Mouse (Mus musculus): ENCODE results near the gene Cypt12. TPM values are rescaled to one million over a fixed set of nuclear protein-coding genes. Genes with fewer than 3 reads are reported as not detected.

The Cypt12 gene
- not detected for total RNA-seq (2021)

GRCm38 (mm10) chr3:17948299-17948698 lies at the start of gene Cypt12:
TSS of gene Cypt12 (plus strand) at chr3:17948410.
- intact Hi-C loops (cut with DNase I), result no loop called here
- no peak for DNase-seq (ENCODE audit: extremely low spot score in 1 of 2, low spot score in 2 of 2)

- intact Hi-C loops (cut with DNase I), result no loop called here
Measured at GRCm38 (mm10) chr3:17913796-17914195, 34.4 kb upstream of the Cypt12 start.

GRCm38 (mm10) chr3:17940206-17940605 lies 8.0 kb upstream of the Cypt12 start:
- intact Hi-C loops (cut with DNase I), result no loop called here
- no peak for DNase-seq (ENCODE audit: extremely low spot score in 1 of 2, low spot score in 2 of 2)

More at GRCm38 (mm10) chr3:17913796-17914195, 34.4 kb upstream of the Cypt12 start:
- no peak for DNase-seq (ENCODE audit: extremely low spot score in 1 of 2, low spot score in 2 of 2)
